Mouse (Mus musculus) heart, embryonic 12.5 days (tissue): ENCODE results near the gene Ttc23. TPM values are rescaled to one million over a fixed set of nuclear protein-coding genes. Genes with fewer than 3 reads are reported as not detected.

ENCODE experiments used
- ATAC-seq: fragments of 200-750 bp; cut with Nextera tagmentation; 2 replicates; pipeline ENCODE4 v1.8.0; 2017; ENCODE audit warnings: moderate TSS enrichment, moderate library complexity; ENCODE audit not compliant: insufficient number of reproducible peaks, low FRiP score
- H3K27ac ChIP-seq: fragments of 300-500 bp; sonication (generic); 2 replicates; pipeline ENCODE4 v1.5.1; 2016; ENCODE audit warnings: mild to moderate bottlenecking, moderate library complexity; ENCODE audit not compliant: poor library complexity, severe bottlenecking
- H3K27me3 ChIP-seq: fragments of 300-500 bp; sonication (generic); replicated peaks from 2 replicates; pipeline ENCODE4 v1.6.1; 2016; ENCODE audit warnings: mild to moderate bottlenecking, moderate library complexity
- H3K36me3 ChIP-seq: fragments of 300-500 bp; sonication (generic); 2 replicates; pipeline ENCODE4 v1.6.1; 2016; ENCODE audit warnings: mild to moderate bottlenecking, moderate library complexity
- H3K4me1 ChIP-seq: fragments of 300-500 bp; sonication (generic); replicated peaks from 2 replicates; pipeline ENCODE4 v1.6.1; 2016; ENCODE audit warnings: mild to moderate bottlenecking
- H3K4me2 ChIP-seq: fragments of 300-500 bp; sonication (generic); 2 replicates; pipeline ENCODE4 v1.6.1; 2016; ENCODE audit warnings: mild to moderate bottlenecking, moderate library complexity
- H3K4me3 ChIP-seq: fragments of 300-500 bp; sonication (generic); 2 replicates; pipeline ENCODE4 v1.5.1; 2016; ENCODE audit warnings: mild to moderate bottlenecking
- H3K9ac ChIP-seq: fragments of 300-500 bp; sonication (generic); 2 replicates; pipeline ENCODE4 v1.6.1; 2016; ENCODE audit warnings: mild to moderate bottlenecking, moderate library complexity
- H3K9me3 ChIP-seq: fragments of 300-500 bp; sonication (generic); replicated peaks from 2 replicates; pipeline ENCODE4 v1.6.1; 2016; ENCODE audit warnings: mild to moderate bottlenecking, moderate library complexity
- WGBS: fragments of 180-500 bp; shearing (Covaris S2); methylation state at CpG from one replicate; pipeline ENCODE4 v1.1.7; 2016; 5-methylcytosine and 5-hydroxymethylcytosine counted together
- polyA plus RNA-seq: library from polyadenylated mRNA; unstranded; fragments of >200 nt; fragmentation: Nextera tagmentation; extraction: Ambion mirVana; gene quantifications from 2 replicates; pipeline ENCODE4 v1.2.1, GENCODE M21; 2016

Ttc23 gene
- polyA plus RNA-seq, 1 experiment from 2014 or later, result 19.2 TPM

GRCm38 (mm10) chr7:67763625-67764024 lies 116.4 kb downstream of the Ttc23 start:
- H3K9me3 ChIP-seq, result no peaks in the 10 kb centered on the region
- H3K9ac ChIP-seq, result no peak overlapping the region
- whole genome bisulfite sequencing, result 43% methylated on average over 3 of the region's 3 CpGs
- H3K4me1 ChIP-seq, result 0 out of 2 replicates have a peak, but pooled peaks cover 2% of the 10 kb centered on the region
- no peak for ATAC-seq
- H3K4me3 ChIP-seq, result no peak overlapping the region
- H3K27ac ChIP-seq, result no peak overlapping the region
- H3K4me2 ChIP-seq, result no peak overlapping the region
- H3K36me3 ChIP-seq, result no peaks in the 10 kb centered on the region
- H3K27me3 ChIP-seq, result peaks cover 35% of the 10 kb centered on the region

DNA sequence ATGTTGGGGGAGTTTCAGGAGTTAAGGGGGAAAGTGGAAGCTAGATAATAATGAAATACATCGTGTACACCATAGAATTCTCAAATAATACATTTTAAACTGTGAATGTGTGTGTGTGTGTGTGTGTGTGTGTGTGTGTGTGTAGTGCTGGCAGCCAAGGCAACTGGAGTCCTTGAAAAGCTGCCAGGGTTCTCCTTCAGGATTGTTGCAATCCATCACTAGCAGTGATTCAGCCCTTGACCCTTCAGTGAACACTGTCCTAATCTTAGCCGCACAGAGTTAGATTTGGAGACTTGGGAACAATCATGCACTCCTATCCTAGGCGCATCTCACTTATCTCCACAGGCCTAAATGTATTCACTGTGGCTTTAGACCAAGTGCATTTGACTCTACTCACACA lies 120.9 kb downstream of the Ttc23 start:
- no peak for ATAC-seq
- no peak overlapping the region for H3K27ac ChIP-seq
- no peak overlapping the region for H3K4me3 ChIP-seq
- no peak overlapping the region for H3K9ac ChIP-seq
- 68% methylated on average over 3 of the region's 3 CpGs for WGBS
- no peaks in the 10 kb centered on the region for H3K36me3 ChIP-seq
- no peaks in the 10 kb centered on the region for H3K9me3 ChIP-seq
- H3K27me3 ChIP-seq, result peaks cover 23% of the 10 kb centered on the region
- H3K4me1 ChIP-seq, result 0 out of 2 replicates have a peak, but pooled peaks cover 6% of the 10 kb centered on the region
- no peak overlapping the region for H3K4me2 ChIP-seq

DNA sequence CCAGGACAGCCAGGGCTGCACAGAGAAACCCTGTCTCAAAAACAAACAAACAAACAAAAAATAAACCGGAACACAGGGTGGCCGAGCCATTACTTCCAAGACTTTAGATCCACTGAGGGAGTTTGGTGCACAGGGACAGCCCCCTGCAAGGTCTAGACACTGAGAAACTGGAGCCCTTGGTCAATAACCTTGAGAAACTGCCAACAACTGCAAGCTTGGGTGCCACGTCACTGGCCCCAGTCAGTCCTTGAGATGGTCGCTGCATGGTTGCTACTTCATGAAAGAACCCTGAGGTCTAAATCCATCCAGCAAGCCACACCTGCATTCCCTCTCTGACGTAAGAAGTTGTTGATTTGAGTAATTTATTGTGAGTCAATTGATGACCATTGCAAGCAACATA lies 122.3 kb downstream of the Ttc23 start:
- WGBS, result 83% methylated on average over 5 of the region's 5 CpGs
- no peak for ATAC-seq
- H3K4me2 ChIP-seq, result no peak overlapping the region
- no peaks in the 10 kb centered on the region for H3K36me3 ChIP-seq
- H3K9me3 ChIP-seq, result 0 out of 2 replicates have a peak, but pooled peaks cover 5% of the 10 kb centered on the region
- no peak overlapping the region for H3K9ac ChIP-seq
- H3K4me1 ChIP-seq, result 0 out of 2 replicates have a peak, but pooled peaks cover 6% of the 10 kb centered on the region
- H3K27ac ChIP-seq, result no peak overlapping the region
- no peak overlapping the region for H3K4me3 ChIP-seq
- H3K27me3 ChIP-seq, result peaks cover 23% of the 10 kb centered on the region

DNA sequence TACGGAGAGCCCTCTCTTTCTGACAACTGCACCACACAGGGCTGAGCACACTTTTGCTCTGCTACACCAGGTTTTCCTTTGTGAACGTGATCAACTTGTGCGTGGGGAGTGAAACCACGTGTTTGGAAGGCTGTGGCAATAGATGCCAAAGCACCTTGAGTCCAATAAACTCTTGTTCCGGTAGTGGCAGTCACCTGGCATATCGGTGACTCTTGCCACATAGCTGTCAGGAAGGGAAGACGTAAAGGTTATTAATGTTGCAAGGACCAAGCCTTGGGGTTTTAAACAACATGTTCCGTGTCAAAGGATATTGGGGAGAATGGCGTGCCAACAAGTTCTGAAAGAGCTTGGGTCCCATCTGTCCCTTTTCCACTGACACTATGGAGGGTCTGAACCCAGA lies 125.0 kb downstream of the Ttc23 start:
- ATAC-seq, result no peak
- 86% methylated on average over 9 of the region's 9 CpGs for WGBS
- H3K27ac ChIP-seq, result no peak overlapping the region
- H3K9ac ChIP-seq, result no peak overlapping the region
- H3K4me1 ChIP-seq, result 0 out of 2 replicates have a peak, but pooled peaks cover 6% of the 10 kb centered on the region
- no peaks in the 10 kb centered on the region for H3K36me3 ChIP-seq
- peaks cover 10% of the 10 kb centered on the region; the same call in 1 of the 2 replicates for H3K27me3 ChIP-seq
- H3K4me3 ChIP-seq, result no peak overlapping the region
- no peak overlapping the region for H3K4me2 ChIP-seq
- 0 out of 2 replicates have a peak, but pooled peaks cover 5% of the 10 kb centered on the region for H3K9me3 ChIP-seq

DNA sequence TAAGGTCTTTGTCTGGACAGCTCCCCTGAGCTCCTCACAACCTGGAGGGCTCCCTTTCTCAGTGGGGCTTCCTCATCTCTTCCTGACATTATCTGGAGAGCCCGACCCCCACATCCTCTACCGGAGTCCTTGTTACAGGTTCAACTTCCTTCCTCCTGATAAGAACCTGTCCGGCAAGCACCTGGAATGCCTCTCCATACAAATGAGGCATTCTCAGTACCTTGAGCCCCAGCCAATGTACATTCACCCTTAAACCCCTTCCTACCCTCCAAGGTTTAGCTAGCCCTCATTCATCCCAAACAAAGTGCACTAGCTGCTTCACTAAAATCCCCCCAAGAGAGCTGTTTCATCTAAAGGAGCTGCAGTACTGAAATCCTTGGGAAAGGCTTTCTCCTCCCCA lies 128.4 kb downstream of the Ttc23 start:
- Histone ChIP-seq H3K9ac (no peak overlapping the region), H3K9me3 (0 out of 2 replicates have a peak, but pooled peaks cover 5% of the 10 kb centered on the region), H3K4me2 (no peak overlapping the region)

GRCm38 (mm10) chr7:67776636-67777305 lies 129.6 kb downstream of the Ttc23 start:
- H3K4me2 ChIP-seq, result no peak overlapping the region
- WGBS, result 49% methylated on average over 12 of the region's 12 CpGs
- 0 out of 2 replicates have a peak, but pooled peaks cover 5% of the 10 kb centered on the region for H3K9me3 ChIP-seq
- ATAC-seq, result no peak
- H3K4me1 ChIP-seq, result peaks cover 6% of the 10 kb centered on the region
- no peaks in the 10 kb centered on the region; the same call in 1 of the 2 replicates for H3K27me3 ChIP-seq
- H3K36me3 ChIP-seq, result no peaks in the 10 kb centered on the region
- no peak overlapping the region for H3K27ac ChIP-seq
- H3K9ac ChIP-seq, result no peak overlapping the region
- H3K4me3 ChIP-seq, result no peak overlapping the region

More for the DNA sequence above, 128.4 kb downstream of the Ttc23 start:
- 23% methylated on average over 3 of the region's 3 CpGs for WGBS
- Histone ChIP-seq H3K4me1 (peaks cover 6% of the 10 kb centered on the region; the same call in 1 of the 2 replicates), H3K27ac (no peak overlapping the region), H3K27me3 (no peaks in the 10 kb centered on the region; the same call in 1 of the 2 replicates), H3K4me3 (no peak overlapping the region), H3K36me3 (no peaks in the 10 kb centered on the region)
- ATAC-seq, result no peak

DNA sequence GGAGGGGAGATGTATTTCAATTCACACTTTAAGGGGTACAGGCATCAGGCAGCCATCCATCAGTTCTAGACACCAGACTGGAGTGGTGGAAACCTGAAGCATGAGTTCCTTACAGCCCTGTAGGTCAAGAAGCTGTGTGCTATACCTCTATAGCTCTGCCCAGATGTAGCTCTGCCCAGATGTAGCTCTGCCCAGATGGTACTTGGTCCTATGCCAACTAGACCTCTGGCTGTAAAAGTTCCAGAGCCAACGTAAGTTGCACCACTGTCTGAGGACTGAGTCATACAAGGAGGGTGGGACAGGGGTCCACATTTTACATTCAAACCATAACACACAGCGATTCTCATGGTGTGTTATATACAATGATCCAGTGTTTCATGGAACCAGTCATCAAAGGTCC lies 140.7 kb downstream of the Ttc23 start:
- H3K27me3 ChIP-seq, result no peaks in the 10 kb centered on the region
- no peak overlapping the region for H3K4me3 ChIP-seq
- no peaks in the 10 kb centered on the region for H3K36me3 ChIP-seq
- peak; percentile 51; the same call in 1 of the 2 replicates for ATAC-seq
- H3K9me3 ChIP-seq, result no peaks in the 10 kb centered on the region
- peaks cover 12% of the 10 kb centered on the region for H3K4me1 ChIP-seq
- H3K4me2 ChIP-seq, result no peak overlapping the region
- H3K9ac ChIP-seq, result no peak overlapping the region
- no peak overlapping the region for H3K27ac ChIP-seq
- WGBS, result 68% methylated on average over 2 of the region's 2 CpGs

- no peak overlapping the region for H3K4me3 ChIP-seq
- H3K27ac ChIP-seq, result no peak overlapping the region
- H3K27me3 ChIP-seq, result no peaks in the 10 kb centered on the region
- peaks cover 12% of the 10 kb centered on the region for H3K4me1 ChIP-seq
- no peaks in the 10 kb centered on the region for H3K9me3 ChIP-seq
- ATAC-seq, result no peak
- WGBS, result 14% methylated on average over 10 of the region's 10 CpGs
- peak overlapping the region; percentile 18; the same call in 1 of the 2 replicates for H3K4me2 ChIP-seq
- H3K9ac ChIP-seq, result no peak overlapping the region
- no peaks in the 10 kb centered on the region for H3K36me3 ChIP-seq
Measured at GRCm38 (mm10) chr7:67788713-67789112, 141.5 kb downstream of the Ttc23 start.

GRCm38 (mm10) chr7:67791256-67791655 lies 144.0 kb downstream of the Ttc23 start:
- WGBS, result 53% methylated on average over 7 of the region's 7 CpGs
- Histone ChIP-seq H3K9ac (no peak overlapping the region), H3K27me3 (no peaks in the 10 kb centered on the region), H3K4me1 (peaks cover 14% of the 10 kb centered on the region), H3K36me3 (no peaks in the 10 kb centered on the region), H3K27ac (no peak overlapping the region), H3K4me2 (no peak overlapping the region), H3K4me3 (no peak overlapping the region), H3K9me3 (0 out of 2 replicates have a peak, but pooled peaks cover 4% of the 10 kb centered on the region)
- no peak for ATAC-seq

GRCm38 (mm10) chr7:67793449-67793848 lies 146.2 kb downstream of the Ttc23 start:
- no peaks in the 10 kb centered on the region for H3K27me3 ChIP-seq
- no peak for ATAC-seq
- no peak overlapping the region for H3K4me3 ChIP-seq
- H3K9me3 ChIP-seq, result 0 out of 2 replicates have a peak, but pooled peaks cover 4% of the 10 kb centered on the region
- no peak overlapping the region for H3K4me2 ChIP-seq
- H3K9ac ChIP-seq, result no peak overlapping the region
- no peaks in the 10 kb centered on the region for H3K36me3 ChIP-seq
- 72% methylated on average over 7 of the region's 7 CpGs for WGBS
- no peak overlapping the region for H3K27ac ChIP-seq
- H3K4me1 ChIP-seq, result peaks cover 26% of the 10 kb centered on the region

DNA sequence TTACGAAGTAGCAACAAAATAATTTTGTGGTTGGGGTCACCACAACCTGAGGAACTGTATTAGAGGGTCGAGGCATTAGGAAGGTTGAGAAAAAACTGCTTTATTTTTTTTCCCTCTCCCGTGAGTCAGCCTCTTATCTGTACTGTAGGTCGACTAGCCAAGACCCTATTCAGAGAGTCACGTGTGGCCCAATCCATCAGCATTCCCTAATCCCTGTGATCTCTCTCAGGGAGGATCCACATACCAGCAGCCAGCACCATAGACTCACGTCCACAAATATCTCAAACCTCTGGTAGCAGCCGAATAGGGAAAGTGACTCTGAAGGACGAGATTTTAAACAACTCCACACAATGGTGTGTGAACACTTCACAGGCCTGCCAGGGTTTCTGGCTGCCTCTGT lies 149.9 kb downstream of the Ttc23 start:
- WGBS, result 9% methylated on average over 8 of the region's 8 CpGs
- Histone ChIP-seq H3K4me3 (peak overlapping the region; percentile 17), H3K36me3 (no peaks in the 10 kb centered on the region), H3K9me3 (0 out of 2 replicates have a peak, but pooled peaks cover 4% of the 10 kb centered on the region), H3K27ac (peak overlapping the region; percentile 55), H3K9ac (0 out of 2 replicates have a peak overlapping the region, but pooled peaks have one; percentile 41), H3K4me1 (peaks cover 20% of the 10 kb centered on the region), H3K4me2 (peak overlapping the region; percentile 58), H3K27me3 (no peaks in the 10 kb centered on the region)
- peak; percentile 33; the same call in 1 of the 2 replicates for ATAC-seq
